Mouse (Mus musculus): ENCODE data around the gene BC147527. TPM values are rescaled to one million over a fixed set of nuclear protein-coding genes. Genes with fewer than 3 reads are reported as not detected.
"Not testable (repeated sequence)": the region's sequence is repeated elsewhere in the genome, so short reads cannot be mapped to it uniquely, and the experiment has no call there.

The BC147527 gene
- polyA plus RNA-seq (2015; fragmentation: Nextera tagmentation; extraction: Ambion mirVana), result 0.55 and 0.90 TPM in 2 replicates

DNA sequence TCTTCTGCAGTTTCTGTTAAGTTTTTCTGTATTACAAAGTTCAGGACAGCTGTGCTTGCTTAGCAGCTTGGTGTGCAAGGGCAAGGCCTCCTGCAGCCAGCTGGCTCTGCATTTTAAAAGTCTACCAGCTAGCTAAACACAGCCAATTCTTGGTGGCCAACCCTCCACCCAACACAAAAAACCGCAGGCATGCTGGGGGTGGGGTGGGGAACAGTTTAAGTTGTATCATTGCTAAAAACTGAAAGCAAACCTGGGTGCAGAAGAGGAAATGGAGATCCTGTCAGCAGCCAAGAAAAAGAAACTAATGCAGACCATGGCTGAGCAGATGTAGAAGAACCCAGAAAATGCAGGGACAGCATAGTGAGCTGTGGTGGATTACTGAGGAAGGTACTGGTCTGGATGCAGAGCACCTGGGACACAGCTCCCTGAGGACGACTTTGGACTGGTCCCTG, at the start of gene BC147527:
Gene BC147527, plus strand, starts transcription at position 402 of the 452 bp plus-strand sequence.
- 38% methylated on average over 2 of the region's 2 CpGs for WGBS
- no peaks in the 10 kb centered on the region for H3K27me3 ChIP-seq (replicated peaks)
- no peak for ATAC-seq (ENCODE audit: insufficient read depth, low FRiP score, low read depth)
- H3K4me2 ChIP-seq, result no peak within 1 kb of the TSS
- no peaks in the 10 kb centered on the region for H3K4me1 ChIP-seq
- no peak within 1 kb of the TSS for H3K27ac ChIP-seq
- no peaks in the 10 kb centered on the region for H3K36me3 ChIP-seq
- H3K9me3 ChIP-seq, result no peaks in the 10 kb centered on the region
- no peak within 1 kb of the TSS for H3K9ac ChIP-seq
- no peak within 1 kb of the TSS for H3K4me3 ChIP-seq (replicated peaks)

DNA sequence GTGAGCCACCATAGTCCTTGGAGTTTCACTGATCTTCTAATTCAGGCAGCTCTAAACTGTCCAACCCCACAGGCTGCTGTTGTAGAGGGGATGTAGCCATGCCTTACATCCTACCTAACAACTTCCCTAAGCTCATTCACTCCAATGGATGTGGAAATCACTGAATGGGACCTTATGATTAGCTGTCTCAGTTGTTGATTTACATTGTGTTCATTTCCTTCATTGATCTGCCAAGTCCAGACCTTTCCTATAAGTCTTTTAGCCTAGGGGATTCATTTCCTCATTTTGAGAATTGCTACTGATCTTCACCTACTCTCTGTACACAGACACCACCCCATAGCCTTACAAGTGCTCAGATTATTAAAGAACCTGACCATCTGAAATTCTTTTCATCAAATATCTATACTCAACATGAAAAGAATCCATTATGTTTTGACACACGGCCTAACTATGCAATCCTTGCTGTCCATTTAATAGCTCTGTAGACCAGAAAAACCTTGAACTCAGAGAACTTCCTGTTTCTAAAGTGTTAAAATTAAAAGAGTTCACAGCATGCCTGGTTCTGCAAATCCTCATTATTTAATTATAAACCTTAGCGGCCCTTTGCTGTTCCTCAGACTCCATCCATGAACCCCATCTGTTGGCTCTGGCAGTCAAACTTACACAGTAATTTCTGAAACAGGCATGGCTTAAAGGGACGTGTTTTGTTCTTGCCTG, 48.8 kb upstream of the BC147527 start:
- H3K9me3 ChIP-seq; H3K9ac ChIP-seq; H3K4me1 ChIP-seq; H3K36me3 ChIP-seq; H3K27ac ChIP-seq; H3K27me3 ChIP-seq (replicated peaks); H3K4me3 ChIP-seq (replicated peaks); H3K4me2 ChIP-seq; ATAC-seq (ENCODE audit: insufficient read depth, low FRiP score, low read depth): not testable (repeated sequence)
- 83% methylated on average over 2 of the region's 3 CpGs for WGBS

GRCm38 (mm10) chr13:120258817-120259658, 41.2 kb upstream of the BC147527 start:
- not testable (repeated sequence) for H3K4me3 ChIP-seq (replicated peaks); H3K4me1 ChIP-seq; H3K27ac ChIP-seq; H3K9me3 ChIP-seq; ATAC-seq (ENCODE audit: insufficient read depth, low FRiP score, low read depth); H3K9ac ChIP-seq; H3K36me3 ChIP-seq; H3K27me3 ChIP-seq (replicated peaks); H3K4me2 ChIP-seq
- 74% methylated on average over 3 of the region's 3 CpGs for WGBS

DNA sequence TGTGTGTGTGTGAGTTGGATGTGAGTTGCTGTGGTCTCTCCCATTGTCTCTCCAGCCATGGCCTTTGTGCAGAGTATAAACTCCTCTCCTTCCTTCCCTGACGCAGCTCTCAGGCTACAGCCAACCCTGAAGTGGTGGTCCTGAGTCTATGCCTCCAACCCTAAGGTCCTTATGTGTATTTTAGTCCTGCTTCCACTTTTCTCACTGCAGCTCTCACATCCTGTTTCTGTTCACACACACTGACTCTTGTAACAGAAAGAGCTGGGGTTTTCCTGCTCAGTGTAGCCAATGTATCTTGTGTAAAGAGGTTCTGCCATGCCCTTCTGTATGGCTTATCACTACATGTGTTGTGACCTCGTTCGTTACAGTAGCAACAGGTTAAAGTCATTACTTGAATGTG, 40.5 kb upstream of the BC147527 start:
- WGBS, result 66% methylated on average over 3 of the region's 3 CpGs
- not testable (repeated sequence) for H3K4me1 ChIP-seq; H3K9ac ChIP-seq; ATAC-seq (ENCODE audit: insufficient read depth, low FRiP score, low read depth); H3K9me3 ChIP-seq; H3K27me3 ChIP-seq (replicated peaks); H3K36me3 ChIP-seq; H3K4me2 ChIP-seq; H3K27ac ChIP-seq; H3K4me3 ChIP-seq (replicated peaks)

DNA sequence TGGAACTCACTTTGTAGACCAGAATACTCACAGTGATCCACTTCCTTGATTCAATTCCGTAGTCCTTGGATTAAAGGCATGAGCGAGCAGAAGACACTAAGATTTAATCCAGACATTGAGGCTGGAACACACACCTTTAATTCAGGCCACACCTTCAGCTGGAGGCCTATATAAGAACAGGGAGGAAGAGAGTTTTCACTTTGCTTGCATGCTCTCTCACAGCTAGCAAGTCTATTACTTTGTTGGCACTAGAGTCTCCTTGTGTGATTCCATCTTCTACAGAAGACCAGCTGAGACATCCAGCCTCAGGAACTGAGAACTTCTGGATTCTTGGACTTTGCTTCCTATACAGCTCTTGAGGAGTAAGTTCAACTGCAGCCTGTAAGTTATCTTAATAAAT, 37.3 kb upstream of the BC147527 start, which contains the start of gene AF067061:
Gene AF067061, plus strand, starts transcription at position 245 of the 400 bp plus-strand sequence.
- not testable (repeated sequence) for H3K27ac ChIP-seq; H3K4me3 ChIP-seq (replicated peaks); H3K27me3 ChIP-seq (replicated peaks); ATAC-seq (ENCODE audit: insufficient read depth, low FRiP score, low read depth); H3K9me3 ChIP-seq; H3K4me1 ChIP-seq; H3K4me2 ChIP-seq; H3K36me3 ChIP-seq; H3K9ac ChIP-seq
- 79% methylated on average over 2 of the region's 2 CpGs for WGBS

- not testable (repeated sequence) for H3K4me2 ChIP-seq; ATAC-seq (ENCODE audit: insufficient read depth, low FRiP score, low read depth); H3K9ac ChIP-seq; H3K27ac ChIP-seq; H3K4me3 ChIP-seq (replicated peaks); H3K36me3 ChIP-seq; H3K27me3 ChIP-seq (replicated peaks); H3K9me3 ChIP-seq; H3K4me1 ChIP-seq
- 27% methylated on average over 2 of the region's 2 CpGs for WGBS
These were observed 22.4 kb upstream of the BC147527 start for GRCm38 (mm10) chr13:120277837-120278236.

DNA sequence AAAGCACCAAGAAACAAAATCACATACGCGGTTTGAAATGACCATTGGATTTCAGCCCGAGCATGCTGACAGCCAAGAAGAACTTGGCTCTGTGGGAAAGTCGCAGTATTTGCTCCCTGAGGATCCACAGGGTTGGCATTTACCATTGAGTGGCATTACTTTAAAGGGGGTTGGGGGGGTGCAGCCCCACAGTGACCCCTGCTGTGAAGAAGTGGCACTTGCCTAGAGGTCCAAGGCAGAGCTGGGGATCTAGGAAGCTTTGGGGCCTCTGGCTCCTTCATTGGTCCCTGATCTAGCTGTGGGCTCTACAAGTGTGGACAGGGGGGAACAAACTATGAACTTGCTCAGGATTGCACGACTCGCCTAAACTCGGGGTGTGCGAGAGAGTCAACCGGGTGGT, 21.4 kb upstream of the BC147527 start:
- Histone ChIP-seq H3K4me3 (replicated peaks) (no peak overlapping the region), H3K36me3 (no peaks in the 10 kb centered on the region), H3K4me2 (no peak overlapping the region), H3K27ac (no peak overlapping the region), H3K27me3 (replicated peaks) (no peaks in the 10 kb centered on the region), H3K9ac (no peak overlapping the region), H3K4me1 (no peaks in the 10 kb centered on the region), H3K9me3 (no peaks in the 10 kb centered on the region)
- 81% methylated on average over 9 of the region's 9 CpGs for WGBS
- ATAC-seq (ENCODE audit: insufficient read depth, low FRiP score, low read depth), result no peak

DNA sequence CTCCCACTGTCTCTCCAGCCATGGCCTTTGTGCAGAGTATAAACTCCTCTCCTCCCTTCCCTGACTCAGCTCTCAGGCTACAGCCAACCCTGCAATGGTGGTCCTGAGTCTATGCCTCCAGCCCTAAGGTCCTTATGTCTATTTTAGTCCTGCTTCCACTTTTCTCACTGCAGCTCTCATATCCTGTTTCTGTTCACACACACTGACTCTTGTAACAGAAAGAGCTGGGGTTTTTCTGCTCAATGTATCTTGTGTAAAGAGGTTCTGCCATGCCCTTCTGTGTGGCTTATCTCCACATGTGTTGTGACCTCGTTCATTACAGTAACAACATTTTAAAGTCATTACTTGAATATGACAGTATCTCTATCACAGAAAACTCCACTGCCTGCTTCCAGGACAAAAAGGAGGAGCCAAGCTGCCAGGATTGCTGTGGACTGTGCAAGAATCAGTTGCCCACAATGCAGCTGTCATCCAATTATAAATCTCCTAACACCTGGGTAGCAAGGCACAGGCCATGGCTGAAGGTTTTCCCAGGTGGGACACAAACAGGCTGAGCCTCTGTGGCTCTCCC, 783 bp upstream of the BC147527 start:
- ATAC-seq (ENCODE audit: insufficient read depth, low FRiP score, low read depth), result no peak
- WGBS, result 36% methylated on average over 1 of the region's 1 CpGs
- H3K4me1 ChIP-seq, result no peaks in the 10 kb centered on the region
- no peak overlapping the region for H3K27ac ChIP-seq
- H3K4me3 ChIP-seq (replicated peaks), result no peak overlapping the region
- H3K36me3 ChIP-seq, result no peaks in the 10 kb centered on the region
- no peak overlapping the region for H3K4me2 ChIP-seq
- H3K27me3 ChIP-seq (replicated peaks), result no peaks in the 10 kb centered on the region
- no peak overlapping the region for H3K9ac ChIP-seq
- no peaks in the 10 kb centered on the region for H3K9me3 ChIP-seq

- H3K9me3 ChIP-seq, result no peaks in the 10 kb centered on the region
- WGBS, result 75% methylated on average over 4 of the region's 4 CpGs
These were observed 661 bp downstream of the BC147527 start for GRCm38 (mm10) chr13:120300853-120301252.

DNA sequence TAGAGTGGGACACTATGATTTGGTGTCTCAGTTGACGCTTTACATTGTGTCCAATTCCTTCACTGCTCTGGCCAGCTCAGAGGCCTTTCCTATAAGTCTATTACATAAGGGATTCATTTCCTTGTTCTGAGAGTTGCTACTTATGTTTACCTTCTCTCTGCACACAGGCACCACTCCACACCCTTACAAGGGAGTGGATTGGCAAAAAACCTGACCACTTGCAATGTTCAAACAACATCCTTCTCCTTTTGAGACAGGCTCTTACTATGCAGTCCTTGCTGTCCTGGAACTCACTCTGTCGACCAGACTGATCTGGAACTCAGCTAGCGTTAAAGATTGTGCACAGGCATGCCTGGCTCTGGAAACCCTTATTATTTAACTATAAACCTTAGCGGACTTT, 10.6 kb downstream of the BC147527 start:
- Histone ChIP-seq H3K27ac (no peak overlapping the region), H3K36me3 (no peaks in the 10 kb centered on the region), H3K4me1 (no peaks in the 10 kb centered on the region), H3K9ac (no peak overlapping the region), H3K4me3 (replicated peaks) (no peak overlapping the region), H3K9me3 (no peaks in the 10 kb centered on the region), H3K4me2 (no peak overlapping the region), H3K27me3 (replicated peaks) (no peaks in the 10 kb centered on the region)
- WGBS, result 68% methylated on average over 4 of the region's 4 CpGs
- ATAC-seq (ENCODE audit: insufficient read depth, low FRiP score, low read depth), result no peak

More at GRCm38 (mm10) chr13:120300853-120301252, 661 bp downstream of the BC147527 start:
- H3K27ac ChIP-seq, result no peak overlapping the region
- no peaks in the 10 kb centered on the region for H3K27me3 ChIP-seq (replicated peaks)
- no peak overlapping the region for H3K4me3 ChIP-seq (replicated peaks)
- H3K4me1 ChIP-seq, result no peaks in the 10 kb centered on the region
- H3K4me2 ChIP-seq, result no peak overlapping the region
- H3K36me3 ChIP-seq, result no peaks in the 10 kb centered on the region
- H3K9ac ChIP-seq, result no peak overlapping the region
- ATAC-seq (ENCODE audit: insufficient read depth, low FRiP score, low read depth), result no peak

DNA sequence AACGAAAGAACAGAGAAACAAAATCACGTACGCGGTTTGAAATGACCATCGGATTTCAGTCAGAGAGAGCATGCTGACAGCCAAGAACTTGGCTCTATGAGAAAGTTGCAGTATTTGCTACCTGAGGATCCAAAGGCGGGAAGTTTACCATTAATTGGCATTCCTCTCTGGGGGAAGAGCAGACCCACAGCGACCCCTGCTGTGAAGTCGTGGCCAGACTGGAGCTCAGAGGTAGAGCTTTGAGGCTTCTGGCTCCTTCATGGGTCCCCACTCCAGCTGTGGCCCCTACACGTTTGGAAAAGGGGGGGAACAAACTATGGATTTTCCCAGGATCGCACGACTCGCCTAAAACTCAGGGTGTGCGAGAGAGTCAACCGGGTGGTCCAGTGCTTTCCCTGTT, 13.4 kb downstream of the BC147527 start:
- Histone ChIP-seq H3K27ac (no peak overlapping the region), H3K4me2 (no peak overlapping the region), H3K4me3 (replicated peaks) (no peak overlapping the region), H3K36me3 (no peaks in the 10 kb centered on the region), H3K27me3 (replicated peaks) (no peaks in the 10 kb centered on the region), H3K9me3 (no peaks in the 10 kb centered on the region), H3K4me1 (no peaks in the 10 kb centered on the region), H3K9ac (no peak overlapping the region)
- 38% methylated on average over 14 of the region's 14 CpGs for WGBS
- ATAC-seq (ENCODE audit: insufficient read depth, low FRiP score, low read depth), result no peak

GRCm38 (mm10) chr13:120316578-120316977, 16.4 kb downstream of the BC147527 start, which contains the start of gene Tcstv3:
Gene Tcstv3 (plus strand): TSS chr13:120316878.
- H3K4me2 ChIP-seq; H3K27ac ChIP-seq; H3K4me1 ChIP-seq; H3K36me3 ChIP-seq; ATAC-seq (ENCODE audit: insufficient read depth, low FRiP score, low read depth); H3K9me3 ChIP-seq; H3K4me3 ChIP-seq (replicated peaks); H3K9ac ChIP-seq; H3K27me3 ChIP-seq (replicated peaks): not testable (repeated sequence)
- 81% methylated on average over 3 of the region's 3 CpGs for WGBS

All from stomach, embryonic 15.5 days (tissue).